8 mouse cellular contexts compared by ENCODE assay signal in genomic region chr12:17778320-17778719, GRCm38 (mm10).
DNase-seq lines count a peak whose midpoint lies in the region; ATAC-seq and TF ChIP-seq lines count a peak whose summit lies in the region.

No protein-coding gene starts in this region.

- H3K27ac ChIP-seq in heart, embryonic 12.5 days (ENCODE audit: poor library complexity, severe bottlenecking): no peak overlapping the region
- no peak overlapping the region for H3K27ac ChIP-seq in CH12.LX (ENCODE audit: insufficient read depth, low read depth)
- no peak overlapping the region for H3K27ac ChIP-seq in hindbrain, embryonic 13.5 days
- no peak overlapping the region for H3K27ac ChIP-seq in olfactory bulb, adult 2 months (ENCODE audit: insufficient read depth, low read depth, low read length)

- peaks cover 8% of the 10 kb centered on the region; the same call in 1 of the 2 replicates for H3K4me1 ChIP-seq in heart, embryonic 12.5 days (replicated peaks)
- H3K4me1 ChIP-seq in CH12.LX (ENCODE audit: control insufficient read depth in 1 of 2, insufficient read depth in 2 of 2): peaks cover 0 to 14% of the 10 kb centered on the region in 2 experiments; a peak in 2 of 4 replicates
- peaks cover 8% of the 10 kb centered on the region for H3K4me1 ChIP-seq in hindbrain, embryonic 13.5 days (replicated peaks)
- 0 out of 2 replicates have a peak, but pooled peaks cover 4% of the 10 kb centered on the region for H3K4me1 ChIP-seq in olfactory bulb, adult 2 months (ENCODE audit: control insufficient read depth, insufficient read depth, low read length)

- no peak for TF ChIP-seq EP300 in CH12.LX (IDR thresholded peaks at IDR 0.05; ENCODE audit: low read length)

- no peaks in the 10 kb centered on the region for H3K9me3 ChIP-seq in heart, embryonic 12.5 days (replicated peaks)
- H3K9me3 ChIP-seq in CH12.LX (replicated peaks; ENCODE audit: low read length): no peaks in the 10 kb centered on the region
- no peaks in the 10 kb centered on the region for H3K9me3 ChIP-seq in hindbrain, embryonic 13.5 days

- WGBS in heart, embryonic 12.5 days: 10% methylated on average over 3 of the region's 3 CpGs
- 15% methylated on average over 3 of the region's 3 CpGs for WGBS in hindbrain, embryonic 13.5 days
- 46% methylated on average over 3 of the region's 3 CpGs for WGBS in olfactory bulb, adult 2 months

- no peak overlapping the region for H3K4me3 ChIP-seq in heart, embryonic 12.5 days
- H3K4me3 ChIP-seq in CH12.LX (replicated peaks in 1 of 3; ENCODE audit: low read depth in 2 of 3, low read length in 2 of 3, poor library complexity in 1 of 3): no peak overlapping the region
- no peak overlapping the region for H3K4me3 ChIP-seq in hindbrain, embryonic 13.5 days
- no peak overlapping the region for H3K4me3 ChIP-seq in olfactory bulb, adult 2 months (ENCODE audit: insufficient read depth, low read depth, low read length)

- peak; percentile 57 for TF ChIP-seq RAD21 in CH12.LX (IDR thresholded peaks at IDR 0.05; ENCODE audit: low read depth, low read length)

- peak; percentile 31 to 54 for DNase-seq in heart, postnatal 14 days
- peak; percentile 54 for DNase-seq in CH12.LX (ENCODE audit: extremely low read depth)
- peak; percentile 46 for DNase-seq in cerebellum, adult 11-12 months
- DNase-seq in lung, adult 18-20 months: peak; percentile 25 to 41

- peaks cover 8% of the 10 kb centered on the region; the same call in 1 of the 2 replicates for H3K27me3 ChIP-seq in heart, embryonic 12.5 days (replicated peaks)
- H3K27me3 ChIP-seq in CH12.LX (replicated peaks): no peaks in the 10 kb centered on the region
- H3K27me3 ChIP-seq in hindbrain, embryonic 13.5 days: no peaks in the 10 kb centered on the region

- dilution Hi-C loops in CH12.LX (cut with MboI; ENCODE audit: extremely low pct_ligation_motif_present, extremely low pct_unique_long_range_greater_than_20kb, low sequenced_read_pairs): no loop called here

- H3K4me2 ChIP-seq in heart, embryonic 12.5 days: no peak overlapping the region
- H3K4me2 ChIP-seq in CH12.LX (ENCODE audit: insufficient read depth, low read depth, poor library complexity, severe bottlenecking): no peak overlapping the region
- no peak overlapping the region for H3K4me2 ChIP-seq in hindbrain, embryonic 13.5 days

- H3K79me2 ChIP-seq in CH12.LX (replicated peaks; ENCODE audit: control insufficient read depth, extremely low read depth, insufficient read depth, poor library complexity, severe bottlenecking): no peaks in the 10 kb centered on the region

- intact Hi-C loops in heart, postnatal 14 days (cut with DNase I): no loop called here

- peak; percentile 51 to 76; a peak in 2 of 4 replicates for TF ChIP-seq CTCF in CH12.LX (conservative IDR thresholded peaks at IDR 0.05 in 1 of 2, IDR thresholded peaks at IDR 0.05 in 1 of 2; ENCODE audit: low read depth in 2 of 2, low read length in 2 of 2)
- TF ChIP-seq CTCF in olfactory bulb, adult 2 months (IDR thresholded peaks at IDR 0.05; ENCODE audit: insufficient read depth, low read depth, low read length): peak; percentile 37; the same call in 1 of the 2 replicates

- in situ Hi-C loops in CH12.LX (cut with MboI; ENCODE audit: low pct_ligation_motif_present, low pct_unique_long_range_greater_than_20kb, low sequenced_read_pairs): no loop called here

- H3K36me3 ChIP-seq in heart, embryonic 12.5 days: no peaks in the 10 kb centered on the region
- no peaks in the 10 kb centered on the region for H3K36me3 ChIP-seq in CH12.LX (replicated peaks in 1 of 2; ENCODE audit: control insufficient read depth in 1 of 2, insufficient read depth in 1 of 2, low read length in 1 of 2)
- H3K36me3 ChIP-seq in hindbrain, embryonic 13.5 days: no peaks in the 10 kb centered on the region

- no peak for TF ChIP-seq POLR2A in CH12.LX (IDR thresholded peaks at IDR 0.05; ENCODE audit: low read depth, low read length)
- no peak for TF ChIP-seq POLR2A in olfactory bulb, adult 2 months (IDR thresholded peaks at IDR 0.05; ENCODE audit: insufficient read depth, low read depth, low read length)

- H3K9ac ChIP-seq in heart, embryonic 12.5 days: no peak overlapping the region
- no peak overlapping the region for H3K9ac ChIP-seq in CH12.LX (ENCODE audit: insufficient read depth, low read depth)
- H3K9ac ChIP-seq in hindbrain, embryonic 13.5 days: no peak overlapping the region

- no peak for ATAC-seq in heart, embryonic 12.5 days (ENCODE audit: insufficient number of reproducible peaks, low FRiP score)
- ATAC-seq in hindbrain, embryonic 13.5 days (ENCODE audit: low FRiP score): peak; percentile 49; the same call in 1 of the 2 replicates
- no peak for ATAC-seq in erythroid progenitor cell, adult 5-6 weeks (replicated peaks; ENCODE audit: low FRiP score, poor library complexity, severe bottlenecking)

TF ChIP-seq in CH12.LX, 34 proteins besides CTCF, POLR2A, EP300 and RAD21:
- TF ChIP-seq CHD1 (IDR thresholded peaks at IDR 0.05; ENCODE audit: low read depth, low read length): no peak
- peak; percentile 85 for TF ChIP-seq ZKSCAN1 (IDR thresholded peaks at IDR 0.05; ENCODE audit: borderline replicate concordance, low read depth, low read length)
- peak; percentile 84 for TF ChIP-seq SMC3 (IDR thresholded peaks at IDR 0.05; ENCODE audit: low read depth, low read length)
- TF ChIP-seq MAZ (IDR thresholded peaks at IDR 0.05; ENCODE audit: low read depth, low read length): no peak
TF ChIP-seq in CH12.LX: peak in this region for 2.
